Mouse (Mus musculus) urinary bladder, postnatal 36 days (tissue): Measurements from ENCODE around the gene Plekha7.

ENCODE experiments used
- DNase-seq, 2 experiments: peaks; one replicate each; pipeline ENCODE4 v3.0.0; 2022; ENCODE audit warnings: low spot score in 2 of 2, mixed read lengths in 1 of 2

The Plekha7 gene

GRCm38 (mm10) chr7:116187521-116187920 is 120.7 kb downstream of the Plekha7 start:
- DNase-seq = no peak

- DNase-seq = no peak
These were observed 121.3 kb downstream of the Plekha7 start for GRCm38 (mm10) chr7:116186847-116187246.

- DNase-seq = no peak
These were observed 122.0 kb downstream of the Plekha7 start for GRCm38 (mm10) chr7:116186156-116186555.

- no peak for DNase-seq
These were observed 123.7 kb downstream of the Plekha7 start for GRCm38 (mm10) chr7:116184358-116185057.

- DNase-seq = no peak
These were observed 125.7 kb downstream of the Plekha7 start for GRCm38 (mm10) chr7:116182451-116182850.

- no peak for DNase-seq
These were observed 126.7 kb downstream of the Plekha7 start for GRCm38 (mm10) chr7:116181444-116181946.

- no peak for DNase-seq
These were observed 129.3 kb downstream of the Plekha7 start for GRCm38 (mm10) chr7:116178916-116179315.

- no peak for DNase-seq
These were observed 135.4 kb downstream of the Plekha7 start for GRCm38 (mm10) chr7:116172774-116173173.

GRCm38 (mm10) chr7:116169426-116169825 is 138.8 kb downstream of the Plekha7 start:
- no peak for DNase-seq

GRCm38 (mm10) chr7:116168224-116168623 is 140.0 kb downstream of the Plekha7 start:
- DNase-seq = no peak

- no peak for DNase-seq
These were observed 143.9 kb downstream of the Plekha7 start for GRCm38 (mm10) chr7:116164232-116164631.

- DNase-seq = peak in 1 of 2 experiments; percentile 16
These were observed 146.6 kb downstream of the Plekha7 start for GRCm38 (mm10) chr7:116161544-116161943.

GRCm38 (mm10) chr7:116156894-116157143 is 151.4 kb downstream of the Plekha7 start:
- peak in 1 of 2 experiments; percentile 16 for DNase-seq

GRCm38 (mm10) chr7:116156072-116156893 is 151.9 kb downstream of the Plekha7 start:
- no peak for DNase-seq

GRCm38 (mm10) chr7:116153781-116154368 is 154.3 kb downstream of the Plekha7 start:
- DNase-seq = no peak

- no peak for DNase-seq
These were observed 158.6 kb downstream of the Plekha7 start for GRCm38 (mm10) chr7:116149568-116149967.

- no peak for DNase-seq
These were observed 161.1 kb downstream of the Plekha7 start for GRCm38 (mm10) chr7:116147114-116147513.

GRCm38 (mm10) chr7:116145030-116145429 is 163.1 kb downstream of the Plekha7 start:
- no peak for DNase-seq

GRCm38 (mm10) chr7:116137671-116138070 is 170.5 kb downstream of the Plekha7 start:
- no peak for DNase-seq

GRCm38 (mm10) chr7:116137149-116137548 is 171.0 kb downstream of the Plekha7 start:
- no peak for DNase-seq

- no peak for DNase-seq
These were observed 173.5 kb downstream of the Plekha7 start for GRCm38 (mm10) chr7:116134413-116135292.

GRCm38 (mm10) chr7:116132078-116132477 is 176.1 kb downstream of the Plekha7 start:
- peak; percentile 59 to 68 for DNase-seq
